Mouse (Mus musculus) v-Abl transformed pro-B cells (cell line): ENCODE data around the gene Pik3c2b.

ENCODE experiments used
- in situ Hi-C, 2 experiments: fragments of 400-800 bp; cut with MboI; formaldehyde crosslinking; loops; one replicate each; pipeline ENCODE4 v1.15.1; 2025; ENCODE audit not compliant: unreplicated experiment in 2 of 2

Gene Pik3c2b

GRCm38 (mm10) chr1:133045011-133045860 is at the start of gene Pik3c2b:
Pik3c2b (plus strand) TSS chr1:133045667.
- in situ Hi-C loops, result loop anchor here in 1 of 2 experiments (25.0 kb wide), 1 partner anchor 1042 kb away; the partner anchor contains the start of gene Btg2

DNA sequence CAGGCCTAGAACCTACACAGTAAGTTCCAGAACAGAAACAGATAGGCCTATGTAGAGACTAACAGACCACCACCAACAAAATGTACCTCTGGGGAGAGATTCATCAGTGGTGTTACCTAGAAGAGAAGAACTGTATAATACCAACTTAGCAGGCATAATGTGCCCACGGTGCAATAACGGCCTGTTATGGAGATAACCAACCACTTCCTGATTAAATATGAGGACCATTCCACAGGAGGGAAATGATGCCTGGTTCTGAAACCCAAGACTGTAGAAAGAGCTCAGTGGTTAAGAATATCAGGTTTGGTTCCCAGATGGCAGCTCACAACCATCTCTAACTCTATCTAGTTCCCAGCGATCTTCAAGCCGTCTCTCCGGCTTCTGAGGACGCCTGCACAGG is 45.1 kb upstream of the Pik3c2b start:
- in situ Hi-C loops, result loop anchor here in 1 of 2 experiments (10.0 kb wide), 1 partner anchor 604 kb away; no protein-coding TSS in a partner anchor

GRCm38 (mm10) chr1:133006571-133006970 is 38.9 kb upstream of the Pik3c2b start:
- in situ Hi-C loops, result loop anchor here in 1 of 2 experiments (10.0 kb wide), 1 partner anchor 598 kb away; no protein-coding TSS in a partner anchor

DNA sequence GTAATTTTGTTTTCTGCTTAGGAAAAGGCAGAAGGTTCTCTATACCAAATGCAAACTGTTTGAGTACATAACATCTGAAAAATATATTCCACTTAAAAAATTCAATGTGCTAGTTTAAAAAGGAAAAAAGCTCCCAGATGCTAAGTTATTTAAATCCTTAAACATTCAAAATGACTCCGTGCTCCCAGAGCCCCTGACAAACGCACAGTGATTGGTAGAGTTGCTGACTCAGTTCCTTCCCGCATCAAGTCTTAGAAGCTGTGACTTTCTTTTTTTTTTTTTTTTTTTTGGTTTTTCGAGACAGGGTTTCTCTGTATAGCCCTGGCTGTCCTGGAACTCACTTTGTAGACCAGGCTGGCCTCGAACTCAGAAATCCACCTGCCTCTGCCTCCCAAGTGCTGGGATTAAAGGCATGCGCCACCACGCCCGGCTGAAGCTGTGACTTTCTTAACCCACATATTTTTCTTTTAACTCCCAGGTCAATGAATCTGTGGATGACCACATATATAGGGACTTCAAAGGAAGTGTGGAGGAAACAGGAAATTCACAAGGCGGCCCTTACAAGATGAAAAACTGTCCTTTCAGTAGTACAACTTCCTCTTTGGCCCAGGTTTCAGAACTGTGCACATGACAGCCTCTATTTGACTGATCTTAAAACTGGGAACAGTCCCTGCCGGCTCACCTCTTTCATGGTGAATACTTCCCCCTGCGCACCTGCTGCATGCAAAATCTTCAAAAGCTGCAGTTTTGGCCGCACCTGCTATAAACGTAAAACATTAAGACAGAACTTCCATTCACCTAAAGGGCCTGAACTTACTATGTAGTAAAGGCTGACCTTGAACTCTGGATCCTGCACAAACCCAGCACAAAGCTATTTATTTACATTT is 33.3 kb upstream of the Pik3c2b start:
- in situ Hi-C loops, result loop anchor here in 1 of 2 experiments (10.0 kb wide), 2 partner anchors 593 to 683 kb away; partner anchors contain the start of gene Lax1

DNA sequence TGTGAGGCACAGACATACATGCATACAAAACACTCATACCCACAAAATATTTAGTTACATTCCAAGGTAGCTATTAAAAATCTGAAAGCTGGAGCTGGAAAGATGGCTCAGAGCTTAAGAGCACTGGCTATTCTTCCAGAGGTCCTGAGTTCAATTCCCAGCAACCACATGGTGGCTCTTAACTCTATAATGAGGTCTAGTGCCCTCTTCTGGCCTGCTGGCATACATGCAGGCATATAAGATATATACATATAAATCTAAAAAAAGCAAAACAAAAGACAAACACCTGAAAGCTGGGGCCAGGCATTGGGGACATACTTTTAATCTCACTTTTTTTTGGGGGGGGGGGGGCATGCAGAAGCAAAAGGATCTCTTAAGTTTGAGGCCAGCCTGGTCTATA is 32.1 kb upstream of the Pik3c2b start:
- in situ Hi-C loops, result loop anchor here in 1 of 2 experiments (10.0 kb wide), 2 partner anchors 591 to 681 kb away; partner anchors contain the start of gene Lax1

GRCm38 (mm10) chr1:133014196-133014595 is 31.3 kb upstream of the Pik3c2b start:
- in situ Hi-C loops, result loop anchor here in 1 of 2 experiments (10.0 kb wide), 2 partner anchors 591 to 681 kb away; partner anchors contain the start of gene Lax1

- in situ Hi-C loops, result loop anchor here in 1 of 2 experiments (10.0 kb wide), 2 partner anchors 588 to 678 kb away; partner anchors contain the start of gene Lax1
These were observed 28.6 kb upstream of the Pik3c2b start for GRCm38 (mm10) chr1:133016775-133017428.

- in situ Hi-C loops, result loop anchor here in 1 of 2 experiments (10.0 kb wide), 2 partner anchors 586 to 676 kb away; partner anchors contain the start of gene Lax1
These were observed 26.9 kb upstream of the Pik3c2b start for GRCm38 (mm10) chr1:133018580-133018979.

DNA sequence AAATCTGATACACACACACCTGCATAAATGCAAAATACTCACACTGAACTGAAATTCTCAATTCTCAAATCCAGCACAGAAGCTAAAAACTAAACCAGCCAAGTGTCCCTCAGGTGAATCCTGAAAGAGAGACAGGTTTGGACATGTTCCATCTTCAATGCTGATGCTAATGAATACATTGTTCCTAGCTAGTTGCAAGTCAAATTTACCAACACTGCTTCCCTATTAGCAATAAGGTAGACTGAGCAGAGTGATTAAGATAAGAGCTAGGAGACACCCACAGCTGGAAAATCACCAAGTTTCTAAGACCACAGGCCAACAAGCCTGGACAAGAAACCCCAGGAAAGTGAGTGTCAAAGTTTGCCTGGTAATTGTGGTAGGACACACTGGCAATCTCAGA is 26.2 kb upstream of the Pik3c2b start:
- in situ Hi-C loops, result loop anchor here in 1 of 2 experiments (10.0 kb wide), 2 partner anchors 585 to 675 kb away; partner anchors contain the start of gene Lax1

DNA sequence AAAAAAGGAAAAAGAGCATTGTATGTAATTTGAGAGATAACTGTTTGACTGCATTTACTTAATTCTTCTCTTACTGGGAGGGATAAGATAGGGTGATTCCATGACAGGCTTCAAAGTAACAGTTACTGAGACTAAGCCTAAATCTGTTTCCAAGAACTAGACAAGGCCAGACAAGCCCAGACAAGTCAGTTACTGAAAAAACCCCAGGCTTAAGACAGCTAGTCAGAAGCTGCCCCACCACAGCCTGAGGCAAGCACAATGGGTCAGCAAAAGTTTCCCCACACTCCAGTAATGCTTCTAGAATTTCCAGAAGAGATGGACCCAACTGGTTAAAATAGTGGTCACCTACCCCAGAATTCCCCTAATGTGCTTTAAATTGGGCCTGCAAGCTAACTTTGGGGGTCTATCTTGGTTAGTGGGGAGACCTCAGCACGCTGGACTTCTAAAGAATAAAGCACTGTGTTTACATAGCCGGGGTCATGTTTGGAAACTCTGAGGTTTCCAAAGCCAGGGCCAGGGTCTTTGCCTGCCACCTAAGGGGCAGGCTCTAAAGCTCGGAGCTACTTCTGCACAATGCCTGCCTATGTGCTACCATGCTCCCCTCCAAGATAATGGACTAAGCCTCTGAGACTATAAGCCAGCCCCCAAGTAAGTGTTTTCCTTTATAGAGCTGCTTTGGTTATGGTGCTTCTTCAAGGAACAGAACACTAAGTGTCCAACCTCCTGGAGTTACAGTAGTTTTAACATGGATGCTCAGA is 25.2 kb upstream of the Pik3c2b start:
- in situ Hi-C loops, result loop anchor here in 1 of 2 experiments (10.0 kb wide), 1 partner anchor 1044 kb away; no protein-coding TSS in a partner anchor

- in situ Hi-C loops, result loop anchor here in 1 of 2 experiments (10.0 kb wide), 1 partner anchor 1043 kb away; no protein-coding TSS in a partner anchor
These were observed 24.1 kb upstream of the Pik3c2b start for GRCm38 (mm10) chr1:133021391-133021790.

- in situ Hi-C loops, result loop anchor here in 1 of 2 experiments (10.0 kb wide), 1 partner anchor 1043 kb away; no protein-coding TSS in a partner anchor
These were observed 23.5 kb upstream of the Pik3c2b start for GRCm38 (mm10) chr1:133021971-133022370.

DNA sequence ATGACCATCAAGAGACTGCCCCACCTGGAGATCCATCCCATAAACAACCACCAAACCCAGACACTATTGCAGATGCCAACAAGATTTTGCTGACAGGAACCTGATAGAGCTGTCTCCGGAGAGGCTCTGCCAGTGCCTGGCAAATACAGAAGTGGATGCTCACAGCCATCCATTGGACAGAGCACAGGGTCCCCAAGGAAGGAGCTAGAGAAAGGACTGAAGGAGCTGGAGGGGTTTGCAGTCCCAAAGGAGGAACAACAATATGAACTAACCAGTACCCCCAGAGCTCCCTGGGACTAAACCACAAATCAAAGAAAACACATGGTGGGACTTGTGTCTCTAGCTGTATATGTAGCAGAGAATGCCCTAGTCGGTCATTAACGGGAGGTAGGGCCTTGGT is 21.7 kb upstream of the Pik3c2b start:
- in situ Hi-C loops, result loop anchor here in 1 of 2 experiments (10.0 kb wide), 1 partner anchor 1041 kb away; no protein-coding TSS in a partner anchor

DNA sequence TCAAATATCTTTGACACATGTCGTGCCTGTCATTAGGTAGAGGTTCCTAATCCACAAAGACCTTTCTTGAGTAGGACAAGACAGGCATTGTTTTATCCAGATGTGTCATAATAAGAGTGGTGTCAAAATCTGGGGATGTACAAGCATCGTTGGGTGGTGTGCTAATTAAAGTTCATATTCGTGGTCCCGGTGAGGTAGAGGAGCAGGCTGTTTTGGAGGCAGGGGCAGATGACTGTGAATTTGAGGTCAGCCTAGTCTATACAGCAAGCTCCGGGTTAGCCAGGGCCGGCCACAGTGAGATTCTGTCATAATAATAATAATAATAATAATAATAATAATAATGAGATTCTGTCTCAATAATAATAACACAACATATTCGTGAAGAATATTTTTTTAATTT is 21.0 kb upstream of the Pik3c2b start:
- in situ Hi-C loops, result loop anchor here in 1 of 2 experiments (10.0 kb wide), 1 partner anchor 1040 kb away; no protein-coding TSS in a partner anchor

DNA sequence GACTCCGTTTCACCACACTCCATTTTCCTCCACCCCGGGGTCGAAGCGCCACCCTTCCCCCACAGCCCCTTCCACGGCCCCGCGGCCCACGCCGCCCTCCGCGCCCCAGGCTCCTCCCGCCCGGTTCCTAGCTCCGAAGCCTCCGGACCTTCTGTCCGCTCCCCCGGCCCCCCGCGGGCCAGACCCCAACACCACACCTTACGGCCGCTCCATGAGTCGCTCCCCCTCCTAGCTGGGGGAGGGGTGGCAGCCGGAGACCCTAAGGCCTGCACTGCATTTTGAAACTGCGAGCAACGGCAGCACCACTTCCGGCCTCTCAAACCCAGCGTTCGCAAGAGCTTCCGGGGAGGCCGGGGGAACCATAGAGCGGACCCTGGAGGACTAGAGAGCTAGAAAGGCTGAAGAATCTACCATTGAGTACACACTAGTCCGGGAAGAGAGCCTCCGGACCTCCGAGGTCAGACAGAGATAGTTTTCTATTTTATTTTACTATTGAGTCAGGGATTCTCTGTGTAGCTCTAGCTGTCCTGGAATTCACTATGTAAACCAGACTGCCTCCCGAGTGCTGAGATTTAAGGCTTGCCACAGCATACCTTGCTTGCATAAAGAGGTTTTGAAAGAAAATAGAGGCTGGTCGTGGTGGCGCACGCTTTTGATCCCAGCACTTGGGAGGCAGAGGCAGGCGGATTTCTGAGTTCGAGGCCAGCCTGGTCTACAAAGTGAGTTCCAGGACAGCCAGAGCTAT is 20.2 kb upstream of the Pik3c2b start:
- in situ Hi-C loops, result loop anchor here (10.0 to 25.0 kb wide), 2 partner anchors 1040 to 1062 kb away; partner anchors contain the start of gene Btg2 (in 1 of the 2)

- in situ Hi-C loops, result loop anchor here (10.0 to 25.0 kb wide), 2 partner anchors 1039 to 1062 kb away; partner anchors contain the start of gene Btg2 (in 1 of the 2)
These were observed 19.7 kb upstream of the Pik3c2b start for GRCm38 (mm10) chr1:133025796-133026190.

- in situ Hi-C loops, result loop anchor here (10.0 to 25.0 kb wide), 2 partner anchors 1038 to 1060 kb away; partner anchors contain the start of gene Btg2 (in 1 of the 2)
These were observed 18.3 kb upstream of the Pik3c2b start for GRCm38 (mm10) chr1:133027126-133027525.

GRCm38 (mm10) chr1:133027980-133028379 is 17.5 kb upstream of the Pik3c2b start:
- in situ Hi-C loops, result loop anchor here (10.0 to 25.0 kb wide), 2 partner anchors 1037 to 1059 kb away; partner anchors contain the start of gene Btg2 (in 1 of the 2)
